Mouse (Mus musculus) spleen, adult 2 months (tissue): Measurements from ENCODE around the gene Fcgr1.

ENCODE experiments used
- CTCF ChIP-seq: fragments of 200-500 bp; IDR thresholded peaks from 2 replicates; pipeline ENCODE4 v1.5.1; 2011; ENCODE audit warnings: mild to moderate bottlenecking, inconsistent platforms; ENCODE audit not compliant: insufficient read depth, insufficient read length, insufficient replicate concordance; ENCODE audit errors: extremely low read depth
- POLR2A ChIP-seq: fragments of 200-500 bp; IDR thresholded peaks from 2 replicates; pipeline ENCODE4 v1.6.1; 2011; ENCODE audit warnings: low read depth, low read length, inconsistent platforms

DNA sequence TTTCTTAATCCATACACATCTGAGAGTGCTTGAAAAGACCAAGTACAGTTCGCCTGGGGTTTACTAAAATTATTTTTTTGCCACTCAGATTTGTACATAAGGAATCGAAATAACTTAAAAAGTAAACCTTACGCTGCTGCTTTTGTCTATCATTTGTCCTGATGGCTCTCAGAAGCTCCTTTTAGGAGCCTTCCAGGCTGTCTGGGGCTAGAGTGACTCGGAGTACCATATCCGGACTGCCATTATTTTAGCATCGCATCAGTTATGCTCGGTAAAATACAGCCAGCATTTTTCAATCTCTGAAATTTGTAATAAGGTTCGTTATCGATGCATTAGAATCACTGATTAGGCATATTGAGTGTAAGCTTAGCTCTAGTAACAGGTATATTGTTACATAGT, 53.0 kb downstream of the Fcgr1 start:
- no peak for TF ChIP-seq POLR2A
- no peak for TF ChIP-seq CTCF
